Mouse (Mus musculus): ENCODE data around the gene Pik3r5. TPM values are rescaled to one million over a fixed set of nuclear protein-coding genes. Genes with fewer than 3 reads are reported as not detected.

Pik3r5 gene
- polyA plus RNA-seq, 1 experiment from 2014 or later, result 0.27 TPM

DNA sequence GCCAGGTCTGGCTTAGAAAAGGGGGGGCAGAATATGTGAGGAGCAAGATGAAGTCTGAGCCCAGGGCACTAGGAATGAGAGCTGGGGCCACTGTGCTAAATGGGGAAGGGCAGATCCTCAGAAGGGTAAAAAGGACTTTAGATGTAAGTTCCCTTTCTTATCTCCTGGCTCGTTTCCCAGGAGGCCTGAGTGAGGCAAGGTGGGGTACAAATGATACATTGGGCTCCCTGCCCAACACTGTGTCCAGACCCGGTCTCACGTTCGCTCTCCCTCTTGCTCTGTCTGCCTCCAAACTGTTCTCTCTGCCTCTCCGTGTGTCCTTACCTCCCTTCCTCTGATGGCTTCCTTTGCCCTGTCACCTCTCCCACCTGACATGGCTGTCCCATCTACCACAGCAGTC lies 61.8 kb downstream of the Pik3r5 start:
- 72% methylated on average over 5 of the region's 5 CpGs for WGBS (ENCODE audit: insufficient replicate concordance)
- H3K4me1 ChIP-seq, result no peaks in the 10 kb centered on the region
- H3K27ac ChIP-seq, result no peak overlapping the region
- no peak overlapping the region for H3K9ac ChIP-seq
- H3K4me3 ChIP-seq, result no peak overlapping the region
- no peak for ATAC-seq
- H3K9me3 ChIP-seq (replicated peaks), result no peaks in the 10 kb centered on the region
- no peaks in the 10 kb centered on the region for H3K27me3 ChIP-seq (replicated peaks)
- H3K4me2 ChIP-seq, result no peak overlapping the region
- no peaks in the 10 kb centered on the region for H3K36me3 ChIP-seq

DNA sequence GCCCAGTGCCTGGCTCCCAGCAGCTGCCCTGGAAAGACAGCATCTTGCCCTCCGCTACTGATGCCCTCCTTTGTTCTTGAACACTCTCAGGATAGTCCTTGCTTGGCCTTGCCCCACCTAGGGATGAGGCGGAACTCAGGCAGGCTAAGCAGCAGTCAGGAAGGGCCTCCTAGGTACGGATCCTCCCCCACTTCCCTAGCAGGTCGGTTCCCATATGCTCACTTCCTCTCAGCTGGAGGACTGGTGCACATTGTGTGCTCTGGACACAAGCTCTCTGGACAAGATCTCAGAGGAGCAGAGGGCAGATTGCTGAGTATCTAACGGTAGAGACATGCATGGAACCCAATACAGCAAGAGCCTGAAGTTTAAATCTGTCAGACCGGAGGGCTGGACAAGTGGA lies 65.2 kb downstream of the Pik3r5 start:
- Histone ChIP-seq H3K4me3 (no peak overlapping the region), H3K27ac (no peak overlapping the region), H3K4me1 (peaks cover 12% of the 10 kb centered on the region), H3K9me3 (replicated peaks) (no peaks in the 10 kb centered on the region), H3K27me3 (replicated peaks) (peaks cover 23% of the 10 kb centered on the region), H3K36me3 (no peaks in the 10 kb centered on the region), H3K4me2 (no peak overlapping the region), H3K9ac (no peak overlapping the region)
- WGBS (ENCODE audit: insufficient replicate concordance), result 31% methylated on average over 6 of the region's 6 CpGs
- no peak for ATAC-seq

DNA sequence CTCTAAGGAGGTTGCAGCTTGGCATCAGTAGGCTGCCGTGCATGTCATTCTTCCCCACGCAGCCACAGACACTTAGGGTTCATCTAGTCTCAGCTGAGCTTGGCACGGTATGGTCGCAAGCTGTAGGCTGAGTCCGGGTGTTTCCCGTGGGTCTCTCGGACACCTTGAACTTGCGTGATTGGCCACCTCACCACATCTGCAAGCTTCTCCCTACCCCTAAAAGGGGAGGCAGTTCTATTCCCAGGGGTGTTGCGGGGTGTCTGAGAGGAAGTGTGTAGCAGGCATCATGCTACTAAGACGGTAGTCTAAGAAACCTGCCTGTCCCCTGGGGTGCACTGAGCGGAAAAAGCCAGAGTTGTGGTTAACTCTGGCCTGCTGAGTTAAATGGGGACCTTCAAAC lies 66.6 kb downstream of the Pik3r5 start:
- H3K27me3 ChIP-seq (replicated peaks), result peaks cover 35% of the 10 kb centered on the region

GRCm38 (mm10) chr11:68498999-68499699 lies 67.2 kb downstream of the Pik3r5 start:
- peaks cover 12% of the 10 kb centered on the region for H3K4me1 ChIP-seq
- H3K4me3 ChIP-seq, result no peak overlapping the region
- no peak overlapping the region for H3K9ac ChIP-seq
- no peak overlapping the region for H3K4me2 ChIP-seq
- H3K36me3 ChIP-seq, result no peaks in the 10 kb centered on the region
- WGBS (ENCODE audit: insufficient replicate concordance), result 44% methylated on average over 8 of the region's 8 CpGs
- no peaks in the 10 kb centered on the region for H3K9me3 ChIP-seq (replicated peaks)
- H3K27me3 ChIP-seq (replicated peaks), result peaks cover 39% of the 10 kb centered on the region
- ATAC-seq, result no peak
- H3K27ac ChIP-seq, result no peak overlapping the region

More for the DNA sequence above, 66.6 kb downstream of the Pik3r5 start:
- Histone ChIP-seq H3K9me3 (replicated peaks) (no peaks in the 10 kb centered on the region), H3K27ac (no peak overlapping the region), H3K9ac (no peak overlapping the region), H3K4me3 (no peak overlapping the region), H3K4me2 (no peak overlapping the region), H3K4me1 (peaks cover 12% of the 10 kb centered on the region), H3K36me3 (no peaks in the 10 kb centered on the region)
- ATAC-seq, result no peak
- WGBS (ENCODE audit: insufficient replicate concordance), result 79% methylated on average over 11 of the region's 11 CpGs

GRCm38 (mm10) chr11:68500949-68501350 lies 69.0 kb downstream of the Pik3r5 start:
- Histone ChIP-seq H3K4me2 (no peak overlapping the region), H3K4me1 (peaks cover 12% of the 10 kb centered on the region), H3K36me3 (no peaks in the 10 kb centered on the region), H3K27me3 (replicated peaks) (peaks cover 39% of the 10 kb centered on the region), H3K4me3 (no peak overlapping the region), H3K27ac (no peak overlapping the region), H3K9ac (no peak overlapping the region), H3K9me3 (replicated peaks) (no peaks in the 10 kb centered on the region)
- peak; percentile 62 for ATAC-seq
- WGBS (ENCODE audit: insufficient replicate concordance), result 7% methylated on average over 14 of the region's 14 CpGs

DNA sequence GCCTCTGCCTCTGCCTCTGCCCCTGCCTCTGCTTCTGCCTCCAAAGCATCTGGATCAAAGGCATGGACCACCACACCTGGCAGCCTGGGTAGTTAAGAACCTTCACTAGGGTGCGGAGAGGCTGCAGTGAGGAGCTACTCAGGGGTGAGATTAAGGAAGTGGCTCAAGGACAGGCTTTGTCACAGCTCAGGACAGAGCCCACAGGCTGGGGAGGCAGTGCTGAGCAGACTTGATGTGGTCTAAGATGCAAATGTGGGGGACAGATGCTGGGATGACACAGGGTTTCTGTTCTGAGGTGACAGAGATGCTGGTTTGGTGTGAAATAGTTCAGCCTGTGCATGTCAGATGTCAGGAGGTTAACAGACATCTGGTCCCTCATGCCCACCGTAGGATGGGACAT lies 70.5 kb downstream of the Pik3r5 start:
- peaks cover 39% of the 10 kb centered on the region for H3K27me3 ChIP-seq (replicated peaks)
- no peaks in the 10 kb centered on the region for H3K36me3 ChIP-seq
- WGBS (ENCODE audit: insufficient replicate concordance), result 23% methylated on average over 2 of the region's 2 CpGs
- no peak overlapping the region for H3K4me2 ChIP-seq
- no peak overlapping the region for H3K9ac ChIP-seq
- H3K4me1 ChIP-seq, result peaks cover 12% of the 10 kb centered on the region
- ATAC-seq, result no peak
- H3K9me3 ChIP-seq (replicated peaks), result no peaks in the 10 kb centered on the region
- no peak overlapping the region for H3K4me3 ChIP-seq
- H3K27ac ChIP-seq, result no peak overlapping the region

DNA sequence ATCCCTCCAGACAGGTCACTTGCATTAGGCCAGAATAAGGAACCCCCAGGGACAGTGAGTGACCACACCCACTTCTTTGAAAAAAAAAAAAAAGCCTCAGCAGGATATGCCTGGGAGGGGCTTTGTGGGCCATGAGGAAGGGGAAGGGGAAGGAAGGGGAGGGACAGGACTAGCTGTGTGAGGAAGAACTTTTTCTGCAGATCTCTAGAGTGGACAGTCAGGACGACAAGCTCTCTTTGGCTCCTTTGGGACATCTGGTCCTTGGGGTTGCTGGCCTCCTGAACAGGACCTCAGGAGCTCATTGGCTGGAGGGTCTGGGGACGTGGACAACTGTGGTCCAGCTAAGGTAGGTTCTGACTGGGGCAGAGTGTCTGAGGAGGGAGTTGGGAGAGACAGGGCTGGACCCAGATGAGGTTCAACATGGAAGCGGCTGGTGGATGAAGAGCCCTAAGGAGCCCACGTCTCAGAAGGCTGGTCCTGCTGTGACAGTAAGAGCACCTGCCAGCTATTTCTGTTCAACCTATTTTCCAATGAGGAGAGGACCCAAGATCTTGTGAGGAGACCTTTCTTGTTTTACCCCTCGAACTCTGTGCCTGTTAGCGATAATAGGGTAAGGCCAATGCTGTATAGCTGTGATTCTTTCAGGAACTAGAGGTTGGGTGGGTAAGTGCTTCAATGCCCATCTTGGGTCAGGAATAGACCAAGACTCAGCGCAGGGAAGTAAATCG lies 71.1 kb downstream of the Pik3r5 start, which contains the start of gene Pik3r6:
Pik3r6 (plus strand) TSS at position 118 of the 728 bp plus-strand sequence.
- peak within 1 kb of the TSS; percentile 32 for H3K4me2 ChIP-seq
- H3K9ac ChIP-seq, result no peak within 1 kb of the TSS
- no peaks in the 10 kb centered on the region for H3K9me3 ChIP-seq (replicated peaks)
- 48% methylated on average over 8 of the region's 8 CpGs for WGBS (ENCODE audit: insufficient replicate concordance)
- peaks cover 39% of the 10 kb centered on the region for H3K27me3 ChIP-seq (replicated peaks)
- no peaks in the 10 kb centered on the region for H3K36me3 ChIP-seq
- H3K4me3 ChIP-seq, result peak within 1 kb of the TSS; percentile 18
- peaks cover 12% of the 10 kb centered on the region for H3K4me1 ChIP-seq
- no peak for ATAC-seq
- no peak within 1 kb of the TSS for H3K27ac ChIP-seq

DNA sequence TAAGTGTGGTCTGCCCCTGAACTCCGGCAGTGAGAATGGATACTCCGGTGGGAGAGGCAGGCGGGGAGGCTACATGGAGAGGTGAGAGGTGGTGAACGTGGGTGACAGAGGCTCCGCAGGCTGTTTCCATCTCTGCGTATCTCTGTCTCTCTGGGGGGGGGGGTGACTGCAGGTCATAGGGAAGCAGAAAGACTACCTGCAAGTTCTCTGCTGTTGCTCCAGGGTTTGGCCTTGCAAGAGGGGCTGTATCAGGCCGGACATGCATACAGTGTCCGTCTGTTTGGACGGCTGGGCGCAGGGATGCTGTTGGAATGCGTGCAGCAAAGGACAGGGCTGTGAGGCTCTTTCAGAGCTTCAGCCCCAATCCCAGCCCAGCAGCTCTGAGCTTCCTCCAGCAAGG lies 73.0 kb downstream of the Pik3r5 start:
- Histone ChIP-seq H3K4me1 (peaks cover 12% of the 10 kb centered on the region), H3K27me3 (replicated peaks) (peaks cover 30% of the 10 kb centered on the region), H3K9me3 (replicated peaks) (no peaks in the 10 kb centered on the region), H3K4me2 (no peak overlapping the region; the same call in 1 of the 2 replicates), H3K9ac (no peak overlapping the region), H3K27ac (no peak overlapping the region), H3K4me3 (no peak overlapping the region), H3K36me3 (no peaks in the 10 kb centered on the region)
- no peak for ATAC-seq
- 79% methylated on average over 11 of the region's 11 CpGs for WGBS (ENCODE audit: insufficient replicate concordance)

DNA sequence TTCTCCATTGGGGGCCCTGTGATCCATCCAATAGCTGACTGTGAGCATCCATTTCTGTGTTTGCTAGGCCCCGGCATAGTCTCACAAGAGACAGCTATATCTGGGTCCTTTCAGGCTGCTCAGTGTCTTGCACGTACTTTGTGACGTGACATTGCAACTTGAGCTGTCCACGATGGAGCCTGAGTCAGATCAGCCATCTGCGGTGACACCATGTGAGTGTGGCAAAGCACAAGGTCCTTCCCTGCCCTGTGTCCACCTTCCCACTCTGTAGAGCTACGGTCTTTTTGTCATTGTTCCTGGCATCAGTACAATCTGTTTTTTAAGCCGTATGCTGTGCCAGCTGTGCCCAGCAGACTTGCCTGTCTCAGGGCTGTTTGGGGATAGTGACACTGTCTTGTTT lies 75.3 kb downstream of the Pik3r5 start:
- no peak for ATAC-seq
- Histone ChIP-seq H3K4me2 (no peak overlapping the region), H3K36me3 (no peaks in the 10 kb centered on the region), H3K9ac (no peak overlapping the region), H3K4me3 (no peak overlapping the region), H3K9me3 (replicated peaks) (no peaks in the 10 kb centered on the region), H3K27ac (no peak overlapping the region), H3K27me3 (replicated peaks) (peaks cover 14% of the 10 kb centered on the region; the same call in 1 of the 2 replicates), H3K4me1 (no peaks in the 10 kb centered on the region; the same call in 1 of the 2 replicates)
- WGBS (ENCODE audit: insufficient replicate concordance), result 78% methylated on average over 7 of the region's 7 CpGs

- Histone ChIP-seq H3K27ac (no peak overlapping the region), H3K9ac (no peak overlapping the region), H3K4me3 (no peak overlapping the region), H3K4me1 (no peaks in the 10 kb centered on the region), H3K4me2 (no peak overlapping the region), H3K36me3 (no peaks in the 10 kb centered on the region), H3K27me3 (replicated peaks) (peaks cover 2% of the 10 kb centered on the region; the same call in 1 of the 2 replicates), H3K9me3 (replicated peaks) (no peaks in the 10 kb centered on the region)
- ATAC-seq, result no peak
- 49% methylated on average over 5 of the region's 5 CpGs for WGBS (ENCODE audit: insufficient replicate concordance)
Observed at GRCm38 (mm10) chr11:68508619-68509018, 76.7 kb downstream of the Pik3r5 start.

GRCm38 (mm10) chr11:68509194-68509593 lies 77.3 kb downstream of the Pik3r5 start:
- WGBS (ENCODE audit: insufficient replicate concordance), result 14% methylated on average over 2 of the region's 2 CpGs
- H3K4me1 ChIP-seq, result no peaks in the 10 kb centered on the region
- no peak for ATAC-seq
- no peaks in the 10 kb centered on the region; the same call in 1 of the 2 replicates for H3K27me3 ChIP-seq (replicated peaks)
- H3K36me3 ChIP-seq, result no peaks in the 10 kb centered on the region
- H3K4me2 ChIP-seq, result no peak overlapping the region
- H3K9ac ChIP-seq, result no peak overlapping the region
- H3K27ac ChIP-seq, result no peak overlapping the region
- no peak overlapping the region for H3K4me3 ChIP-seq
- no peaks in the 10 kb centered on the region for H3K9me3 ChIP-seq (replicated peaks)

GRCm38 (mm10) chr11:68513969-68514368 lies 82.0 kb downstream of the Pik3r5 start:
- no peak overlapping the region for H3K27ac ChIP-seq
- no peaks in the 10 kb centered on the region for H3K36me3 ChIP-seq
- WGBS (ENCODE audit: insufficient replicate concordance), result 48% methylated on average over 3 of the region's 3 CpGs
- ATAC-seq, result no peak
- no peaks in the 10 kb centered on the region for H3K4me1 ChIP-seq
- no peak overlapping the region for H3K9ac ChIP-seq
- no peak overlapping the region for H3K4me3 ChIP-seq
- H3K27me3 ChIP-seq (replicated peaks), result no peaks in the 10 kb centered on the region
- H3K9me3 ChIP-seq (replicated peaks), result no peaks in the 10 kb centered on the region
- no peak overlapping the region for H3K4me2 ChIP-seq

Data from liver, embryonic 12.5 days (tissue).